Comparison of ENCODE assay signal across 26 mouse cellular contexts in genomic region chr17:67383635-67384034, GRCm38 (mm10). TPM values are rescaled to one million over a fixed set of nuclear protein-coding genes. Genes with fewer than 3 reads are reported as not detected.
"Had no signal": no experiment of that assay in that cellular context is flagged by ENCODE, and none has a peak within 500 bp of the region (broad histone marks: within the 10 kb centered on the region; RNA-seq: fewer than 3 reads in every experiment).

No protein-coding gene starts in this region.

- DNase-seq: gastrocnemius, postnatal 14 days; gastrocnemius, postnatal 36 days; heart, adult 2 months; heart, postnatal 10 days; heart, postnatal 4 days; kidney, adult 18-20 months; kidney, adult 8-10 months; kidney, postnatal 10 days; kidney, postnatal 25 days; kidney, postnatal 4 days; liver; liver, embryonic 13.5 days had no signal

- H3K27ac ChIP-seq: heart, adult 2 months; hindbrain, embryonic 10.5 days; hindbrain, embryonic 12.5 days; hindbrain, embryonic 14.5 days; intestine, embryonic 15.5 days; layer of hippocampus, adult 2 months; left cerebral cortex, adult 2 months; limb, embryonic 10.5 days; limb, embryonic 12.5 days; liver, embryonic 13.5 days; liver, embryonic 15.5 days had no signal

- H3K36me3 ChIP-seq: heart, embryonic 12.5 days; hindbrain, embryonic 10.5 days; hindbrain, embryonic 12.5 days; intestine, embryonic 15.5 days; limb, embryonic 10.5 days; limb, embryonic 12.5 days; liver, embryonic 13.5 days; liver, embryonic 15.5 days had no signal

- ATAC-seq: hindbrain, embryonic 16.5 days; inflammation-experienced regulatory T-cells, adult 6 months; intestine, embryonic 15.5 days; intestine, postnatal 0 days had no signal

- H3K9ac ChIP-seq: heart, embryonic 12.5 days; hindbrain, embryonic 12.5 days; hindbrain, embryonic 14.5 days; intestine, embryonic 15.5 days; limb, embryonic 12.5 days; liver, embryonic 13.5 days; liver, embryonic 15.5 days had no signal

- H3K4me2 ChIP-seq: heart, embryonic 12.5 days; hindbrain, embryonic 12.5 days; hindbrain, embryonic 14.5 days; intestine, embryonic 15.5 days; limb, embryonic 12.5 days; liver, embryonic 11.5 days; liver, embryonic 13.5 days; liver, embryonic 15.5 days had no signal

- H3K9me3 ChIP-seq: heart, embryonic 12.5 days; hindbrain, embryonic 10.5 days; hindbrain, embryonic 12.5 days; intestine, embryonic 15.5 days; limb, embryonic 10.5 days; limb, embryonic 12.5 days; liver, embryonic 13.5 days; liver, embryonic 15.5 days had no signal

- H3K4me1 ChIP-seq: intestine, embryonic 15.5 days; limb, embryonic 10.5 days; limb, embryonic 12.5 days; liver, embryonic 13.5 days; liver, embryonic 15.5 days had no signal

- H3K27me3 ChIP-seq: heart, embryonic 12.5 days; hindbrain, embryonic 12.5 days; intestine, embryonic 15.5 days; limb, embryonic 12.5 days; liver, embryonic 13.5 days; liver, embryonic 15.5 days had no signal

- H3K4me3 ChIP-seq: heart, adult 2 months; heart, embryonic 12.5 days; hindbrain, embryonic 10.5 days; hindbrain, embryonic 12.5 days; intestine, embryonic 15.5 days; layer of hippocampus, adult 2 months; left cerebral cortex, adult 2 months; limb, embryonic 10.5 days; limb, embryonic 12.5 days; liver, embryonic 13.5 days; liver, embryonic 15.5 days had no signal

RNA-seq across cellular contexts. Expression of gene Ptprm, which starts 29.4 kb away (rescaled TPM):
- polyA plus RNA-seq: inflammation-experienced regulatory T-cells, adult 6 months had no signal
